Mouse (Mus musculus): ENCODE measurements around the gene Pgm1. TPM values are rescaled to one million over a fixed set of nuclear protein-coding genes. Genes with fewer than 3 reads are reported as not detected.

The Pgm1 gene
- polyA plus RNA-seq, 1 experiment: 29.7 TPM

GRCm38 (mm10) chr4:99929613-99930517 lies 651 bp downstream of the Pgm1 start, which contains the start of gene Itgb3bp:
Gene Itgb3bp (minus strand): TSS chr4:99929813.
- Histone ChIP-seq H3K4me1 (replicated peaks; ENCODE audit: control insufficient read depth, insufficient read depth, low read length) (peaks cover 6% of the 10 kb centered on the region; the same call in 1 of the 2 replicates), H3K27ac (ENCODE audit: control insufficient read depth, insufficient read depth, low read length) (peak within 1 kb of the TSS; percentile 17), H3K36me3 (ENCODE audit: control insufficient read depth, insufficient read depth, low read length) (no peaks in the 10 kb centered on the region), H3K4me3 (ENCODE audit: control insufficient read depth, insufficient read depth, low read length) (peak within 1 kb of the TSS; percentile 93), H3K27me3 (ENCODE audit: control insufficient read depth, insufficient read depth, low read length) (no peaks in the 10 kb centered on the region)
- DNase-seq: peak; percentile 70
- TF ChIP-seq POLR2A (IDR thresholded peaks at IDR 0.05; ENCODE audit: control insufficient read depth, extremely low read depth, insufficient read depth, low read length, poor library complexity) (peak; percentile 44; the same call in 1 of the 2 replicates), CTCF (IDR thresholded peaks at IDR 0.05; ENCODE audit: borderline replicate concordance, control insufficient read depth, extremely low read depth, insufficient read depth, low read length, poor library complexity) (no peak)
- WGBS: under 1% methylated on average over 57 of the region's 57 CpGs

- peaks cover 6% of the 10 kb centered on the region; the same call in 1 of the 2 replicates for H3K4me1 ChIP-seq (replicated peaks; ENCODE audit: control insufficient read depth, insufficient read depth, low read length)
- 72% methylated on average over 10 of the region's 10 CpGs for WGBS
- H3K36me3 ChIP-seq (ENCODE audit: control insufficient read depth, insufficient read depth, low read length): no peaks in the 10 kb centered on the region
- no peak for DNase-seq
- no peaks in the 10 kb centered on the region for H3K27me3 ChIP-seq (ENCODE audit: control insufficient read depth, insufficient read depth, low read length)
- TF ChIP-seq POLR2A (IDR thresholded peaks at IDR 0.05; ENCODE audit: control insufficient read depth, extremely low read depth, insufficient read depth, low read length, poor library complexity) (no peak), CTCF (IDR thresholded peaks at IDR 0.05; ENCODE audit: borderline replicate concordance, control insufficient read depth, extremely low read depth, insufficient read depth, low read length, poor library complexity) (no peak)
- no peak overlapping the region for H3K4me3 ChIP-seq (ENCODE audit: control insufficient read depth, insufficient read depth, low read length)
- no peak overlapping the region for H3K27ac ChIP-seq (ENCODE audit: control insufficient read depth, insufficient read depth, low read length)
These were observed 1.5 kb downstream of the Pgm1 start for GRCm38 (mm10) chr4:99930518-99931239.

DNA sequence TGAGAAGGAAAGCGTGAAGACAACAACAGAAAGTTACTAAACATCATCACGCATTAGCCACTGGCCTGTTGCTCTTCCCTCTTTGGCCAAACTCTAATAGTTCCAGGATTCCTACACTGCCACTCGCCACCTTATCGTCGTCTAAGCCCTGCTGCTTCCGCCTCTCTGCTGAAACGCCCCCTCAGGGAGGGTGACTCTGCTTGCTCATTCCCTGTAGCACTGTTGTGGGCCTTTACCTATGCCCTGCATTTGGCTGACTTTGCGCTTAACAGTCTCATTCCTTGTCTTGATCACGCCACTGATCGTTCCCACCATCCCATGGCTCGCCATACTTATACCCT lies 2.0 kb downstream of the Pgm1 start:
- no peak for DNase-seq
- WGBS: 96% methylated on average over 11 of the region's 11 CpGs
- H3K4me3 ChIP-seq (ENCODE audit: control insufficient read depth, insufficient read depth, low read length): no peak overlapping the region
- H3K27me3 ChIP-seq (ENCODE audit: control insufficient read depth, insufficient read depth, low read length): no peaks in the 10 kb centered on the region
- peaks cover 6% of the 10 kb centered on the region; the same call in 1 of the 2 replicates for H3K4me1 ChIP-seq (replicated peaks; ENCODE audit: control insufficient read depth, insufficient read depth, low read length)
- no peaks in the 10 kb centered on the region for H3K36me3 ChIP-seq (ENCODE audit: control insufficient read depth, insufficient read depth, low read length)
- H3K27ac ChIP-seq (ENCODE audit: control insufficient read depth, insufficient read depth, low read length): no peak overlapping the region
- TF ChIP-seq POLR2A (IDR thresholded peaks at IDR 0.05; ENCODE audit: control insufficient read depth, extremely low read depth, insufficient read depth, low read length, poor library complexity): no peak
- no peak for TF ChIP-seq CTCF (IDR thresholded peaks at IDR 0.05; ENCODE audit: borderline replicate concordance, control insufficient read depth, extremely low read depth, insufficient read depth, low read length, poor library complexity)

GRCm38 (mm10) chr4:99931807-99932206 lies 2.6 kb downstream of the Pgm1 start:
- Histone ChIP-seq H3K36me3 (ENCODE audit: control insufficient read depth, insufficient read depth, low read length) (no peaks in the 10 kb centered on the region), H3K27me3 (ENCODE audit: control insufficient read depth, insufficient read depth, low read length) (no peaks in the 10 kb centered on the region), H3K4me3 (ENCODE audit: control insufficient read depth, insufficient read depth, low read length) (no peak overlapping the region), H3K4me1 (replicated peaks; ENCODE audit: control insufficient read depth, insufficient read depth, low read length) (peaks cover 6% of the 10 kb centered on the region; the same call in 1 of the 2 replicates), H3K27ac (ENCODE audit: control insufficient read depth, insufficient read depth, low read length) (no peak overlapping the region)
- WGBS: 96% methylated on average over 4 of the region's 4 CpGs
- no peak for TF ChIP-seq CTCF (IDR thresholded peaks at IDR 0.05; ENCODE audit: borderline replicate concordance, control insufficient read depth, extremely low read depth, insufficient read depth, low read length, poor library complexity)
- TF ChIP-seq POLR2A (IDR thresholded peaks at IDR 0.05; ENCODE audit: control insufficient read depth, extremely low read depth, insufficient read depth, low read length, poor library complexity): no peak
- no peak for DNase-seq

DNA sequence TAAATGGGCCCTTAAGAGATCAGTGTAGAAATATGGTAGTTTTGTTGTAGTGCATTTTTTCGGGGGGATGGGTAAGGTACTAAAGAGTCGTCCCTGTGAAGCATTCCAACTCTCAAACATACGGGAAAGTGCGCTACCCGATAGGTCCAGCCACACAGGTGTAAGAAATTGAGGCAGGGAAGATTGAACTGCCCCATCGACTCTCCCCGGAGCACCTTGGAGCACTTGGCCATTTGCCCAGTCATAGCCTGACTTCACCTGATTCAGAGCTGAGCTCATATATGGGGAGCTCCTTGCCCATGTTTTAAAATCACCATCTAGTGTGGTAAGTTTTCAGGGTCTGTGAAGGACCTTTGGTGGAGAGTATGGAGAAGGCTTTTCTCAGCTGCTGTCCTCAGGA lies 5.6 kb downstream of the Pgm1 start:
- H3K4me3 ChIP-seq (ENCODE audit: control insufficient read depth, insufficient read depth, low read length): no peak overlapping the region
- no peak for DNase-seq
- H3K4me1 ChIP-seq (replicated peaks; ENCODE audit: control insufficient read depth, insufficient read depth, low read length): peaks cover 4% of the 10 kb centered on the region; the same call in 1 of the 2 replicates
- no peaks in the 10 kb centered on the region for H3K36me3 ChIP-seq (ENCODE audit: control insufficient read depth, insufficient read depth, low read length)
- 89% methylated on average over 7 of the region's 7 CpGs for WGBS
- no peak overlapping the region for H3K27ac ChIP-seq (ENCODE audit: control insufficient read depth, insufficient read depth, low read length)
- TF ChIP-seq CTCF (IDR thresholded peaks at IDR 0.05; ENCODE audit: borderline replicate concordance, control insufficient read depth, extremely low read depth, insufficient read depth, low read length, poor library complexity) (no peak), POLR2A (IDR thresholded peaks at IDR 0.05; ENCODE audit: control insufficient read depth, extremely low read depth, insufficient read depth, low read length, poor library complexity) (no peak)
- no peaks in the 10 kb centered on the region for H3K27me3 ChIP-seq (ENCODE audit: control insufficient read depth, insufficient read depth, low read length)

- TF ChIP-seq CTCF (IDR thresholded peaks at IDR 0.05; ENCODE audit: borderline replicate concordance, control insufficient read depth, extremely low read depth, insufficient read depth, low read length, poor library complexity): no peak
- no peak for TF ChIP-seq POLR2A (IDR thresholded peaks at IDR 0.05; ENCODE audit: control insufficient read depth, extremely low read depth, insufficient read depth, low read length, poor library complexity)
- H3K4me1 ChIP-seq (replicated peaks; ENCODE audit: control insufficient read depth, insufficient read depth, low read length): no peaks in the 10 kb centered on the region
- no peak for DNase-seq
- no peaks in the 10 kb centered on the region for H3K36me3 ChIP-seq (ENCODE audit: control insufficient read depth, insufficient read depth, low read length)
- no peaks in the 10 kb centered on the region for H3K27me3 ChIP-seq (ENCODE audit: control insufficient read depth, insufficient read depth, low read length)
- H3K4me3 ChIP-seq (ENCODE audit: control insufficient read depth, insufficient read depth, low read length): no peak overlapping the region
- WGBS: 25% methylated on average over 5 of the region's 5 CpGs
- no peak overlapping the region for H3K27ac ChIP-seq (ENCODE audit: control insufficient read depth, insufficient read depth, low read length)
These were observed 7.1 kb downstream of the Pgm1 start for GRCm38 (mm10) chr4:99936278-99936677.
